Mouse (Mus musculus): ENCODE measurements around the gene 1810062G17Rik. TPM values are rescaled to one million over a fixed set of nuclear protein-coding genes. Genes with fewer than 3 reads are reported as not detected.
A peak's percentile ranks its signal among the peaks of the same experiment; 100 is the strongest.

1810062G17Rik gene
- polyA plus RNA-seq, 1 experiment from 2014 or later = 0.57 TPM

GRCm38 (mm10) chr3:36460717-36461116 lies 15.0 kb upstream of the 1810062G17Rik start:
- H3K9ac ChIP-seq = no peak overlapping the region
- 0 out of 2 replicates have a peak, but pooled peaks cover 3% of the 10 kb centered on the region for H3K36me3 ChIP-seq (replicated peaks)
- no peaks in the 10 kb centered on the region for H3K9me3 ChIP-seq
- 92% methylated on average over 7 of the region's 7 CpGs for WGBS
- H3K4me3 ChIP-seq (replicated peaks) = no peak overlapping the region
- no peaks in the 10 kb centered on the region for H3K4me1 ChIP-seq
- H3K27ac ChIP-seq = no peak overlapping the region
- ATAC-seq (ENCODE audit: low FRiP score) = no peak
- H3K27me3 ChIP-seq = no peaks in the 10 kb centered on the region
- no peak overlapping the region for H3K4me2 ChIP-seq

DNA sequence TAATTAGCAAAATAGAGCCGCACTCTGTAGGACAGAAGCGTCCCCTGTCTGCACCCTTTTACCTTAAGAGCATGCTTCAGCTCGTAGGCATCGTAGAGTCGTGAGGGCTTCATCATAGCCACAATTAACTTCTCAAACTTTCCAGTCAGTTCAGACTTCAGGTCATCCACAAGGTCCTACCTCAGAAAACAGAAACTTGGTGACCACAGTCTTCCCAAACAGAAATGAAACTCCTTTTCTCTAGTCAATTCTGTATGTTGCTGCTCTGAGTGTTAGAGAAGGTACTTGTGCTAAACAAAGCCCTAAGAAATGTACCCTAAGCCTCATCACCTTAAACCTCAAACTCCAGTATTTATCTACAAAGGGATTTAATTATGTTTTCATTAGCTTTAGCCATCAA lies 13.9 kb upstream of the 1810062G17Rik start:
- H3K36me3 ChIP-seq (replicated peaks) = 0 out of 2 replicates have a peak, but pooled peaks cover 3% of the 10 kb centered on the region
- no peaks in the 10 kb centered on the region for H3K27me3 ChIP-seq
- 72% methylated on average over 5 of the region's 5 CpGs for WGBS
- H3K4me3 ChIP-seq (replicated peaks) = no peak overlapping the region
- no peak overlapping the region for H3K9ac ChIP-seq
- H3K9me3 ChIP-seq = no peaks in the 10 kb centered on the region
- H3K4me2 ChIP-seq = no peak overlapping the region
- no peak for ATAC-seq (ENCODE audit: low FRiP score)
- H3K27ac ChIP-seq = no peak overlapping the region
- no peaks in the 10 kb centered on the region for H3K4me1 ChIP-seq

DNA sequence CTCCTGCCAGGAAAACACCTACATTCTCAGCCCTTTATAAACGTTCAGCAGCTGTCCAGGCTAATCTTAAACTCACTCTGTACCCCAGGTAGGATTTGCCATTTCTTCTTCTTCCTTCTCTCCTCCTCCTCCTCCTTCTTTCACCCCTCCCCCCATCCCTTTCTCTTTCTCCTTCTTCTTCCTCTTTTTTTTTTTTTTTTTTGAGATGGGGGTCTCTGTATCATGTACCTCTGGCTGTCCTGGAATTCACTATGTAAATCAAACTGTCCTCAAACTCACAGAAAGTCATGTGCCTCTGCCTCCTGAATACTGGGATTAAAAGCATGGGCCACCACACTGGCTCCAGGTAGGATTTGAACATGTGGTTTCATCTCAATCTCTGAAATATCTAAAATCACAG lies 13.4 kb upstream of the 1810062G17Rik start:
- H3K27me3 ChIP-seq = no peaks in the 10 kb centered on the region
- H3K36me3 ChIP-seq (replicated peaks) = 0 out of 2 replicates have a peak, but pooled peaks cover 3% of the 10 kb centered on the region
- H3K9ac ChIP-seq = no peak overlapping the region
- H3K9me3 ChIP-seq = no peaks in the 10 kb centered on the region
- H3K4me3 ChIP-seq (replicated peaks) = no peak overlapping the region
- ATAC-seq (ENCODE audit: low FRiP score) = no peak
- 17% methylated on average over 1 of the region's 1 CpGs for WGBS
- H3K27ac ChIP-seq = no peak overlapping the region
- no peak overlapping the region for H3K4me2 ChIP-seq
- no peaks in the 10 kb centered on the region for H3K4me1 ChIP-seq

DNA sequence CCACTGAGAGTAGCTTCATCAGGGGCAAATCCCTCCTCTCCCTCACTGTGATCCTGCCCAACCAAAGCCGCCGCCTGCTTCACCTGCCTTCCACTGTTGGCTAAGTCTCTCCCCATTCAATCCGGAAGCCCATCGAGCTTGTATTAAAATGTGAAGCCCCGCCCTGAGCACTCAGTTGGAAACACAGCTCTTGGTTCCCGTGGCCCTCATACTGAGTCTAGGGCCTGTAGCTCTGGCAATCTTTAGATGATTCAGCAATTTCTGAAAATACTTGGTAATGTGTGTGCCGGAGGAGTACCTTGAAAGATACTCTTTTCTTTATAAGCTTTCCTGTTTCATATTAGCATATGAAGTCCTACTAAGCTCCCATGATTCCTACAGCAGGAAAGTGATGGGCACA lies 10.2 kb upstream of the 1810062G17Rik start:
- ATAC-seq (ENCODE audit: low FRiP score) = no peak
- H3K4me2 ChIP-seq = no peak overlapping the region
- no peak overlapping the region for H3K9ac ChIP-seq
- no peak overlapping the region for H3K27ac ChIP-seq
- H3K27me3 ChIP-seq = no peaks in the 10 kb centered on the region
- H3K36me3 ChIP-seq (replicated peaks) = no peaks in the 10 kb centered on the region
- 61% methylated on average over 7 of the region's 7 CpGs for WGBS
- no peaks in the 10 kb centered on the region for H3K9me3 ChIP-seq
- no peak overlapping the region for H3K4me3 ChIP-seq (replicated peaks)
- H3K4me1 ChIP-seq = no peaks in the 10 kb centered on the region

GRCm38 (mm10) chr3:36467632-36468031 lies 8.1 kb upstream of the 1810062G17Rik start:
- whole genome bisulfite sequencing = 90% methylated on average over 7 of the region's 7 CpGs
- ATAC-seq (ENCODE audit: low FRiP score) = no peak

GRCm38 (mm10) chr3:36468871-36469270 lies 6.9 kb upstream of the 1810062G17Rik start:
- H3K4me3 ChIP-seq (replicated peaks) = no peak overlapping the region
- no peaks in the 10 kb centered on the region for H3K4me1 ChIP-seq
- no peak for ATAC-seq (ENCODE audit: low FRiP score)
- no peaks in the 10 kb centered on the region for H3K36me3 ChIP-seq (replicated peaks)
- no peak overlapping the region for H3K4me2 ChIP-seq
- H3K27ac ChIP-seq = no peak overlapping the region
- 57% methylated on average over 2 of the region's 2 CpGs for WGBS
- H3K9ac ChIP-seq = no peak overlapping the region
- no peaks in the 10 kb centered on the region for H3K9me3 ChIP-seq
- H3K27me3 ChIP-seq = no peaks in the 10 kb centered on the region

More at GRCm38 (mm10) chr3:36467632-36468031, 8.1 kb upstream of the 1810062G17Rik start:
- H3K36me3 ChIP-seq (replicated peaks) = no peaks in the 10 kb centered on the region
- no peak overlapping the region for H3K27ac ChIP-seq
- no peak overlapping the region for H3K4me3 ChIP-seq (replicated peaks)
- H3K9me3 ChIP-seq = no peaks in the 10 kb centered on the region
- no peak overlapping the region for H3K9ac ChIP-seq
- no peaks in the 10 kb centered on the region for H3K27me3 ChIP-seq
- H3K4me2 ChIP-seq = no peak overlapping the region
- H3K4me1 ChIP-seq = no peaks in the 10 kb centered on the region

GRCm38 (mm10) chr3:36471856-36472255 lies 3.9 kb upstream of the 1810062G17Rik start:
- 83% methylated on average over 4 of the region's 4 CpGs for WGBS

DNA sequence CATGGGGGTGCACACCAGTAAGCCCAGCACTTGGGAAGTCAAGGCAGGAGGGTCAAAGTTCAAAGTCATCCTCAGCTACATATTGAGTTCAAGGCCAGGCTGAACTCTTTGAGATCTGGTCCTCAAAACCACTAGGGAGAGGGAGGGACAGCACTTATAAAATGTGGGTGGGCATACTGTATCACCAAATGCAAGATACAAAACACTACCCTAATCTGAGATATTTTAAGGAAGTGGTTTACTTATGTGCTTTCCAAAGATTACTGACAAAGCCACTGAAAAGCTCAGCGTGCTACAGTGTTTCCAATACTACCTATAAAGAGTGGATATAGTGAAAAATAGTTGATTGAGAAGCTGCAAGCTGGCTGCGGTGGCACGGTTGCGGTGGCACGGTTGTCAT lies 2.5 kb upstream of the 1810062G17Rik start:
- Histone ChIP-seq H3K9ac (no peak overlapping the region), H3K27me3 (no peaks in the 10 kb centered on the region; the same call in 1 of the 2 replicates), H3K27ac (no peak overlapping the region), H3K36me3 (replicated peaks) (no peaks in the 10 kb centered on the region), H3K4me2 (no peak overlapping the region), H3K4me1 (peaks cover 15% of the 10 kb centered on the region), H3K4me3 (replicated peaks) (no peak overlapping the region), H3K9me3 (no peaks in the 10 kb centered on the region)
- ATAC-seq (ENCODE audit: low FRiP score) = no peak
- 92% methylated on average over 5 of the region's 5 CpGs for WGBS

More at GRCm38 (mm10) chr3:36471856-36472255, 3.9 kb upstream of the 1810062G17Rik start:
- Histone ChIP-seq H3K27me3 (no peaks in the 10 kb centered on the region; the same call in 1 of the 2 replicates), H3K9ac (no peak overlapping the region), H3K4me1 (peaks cover 15% of the 10 kb centered on the region), H3K9me3 (no peaks in the 10 kb centered on the region), H3K4me3 (replicated peaks) (no peak overlapping the region), H3K27ac (no peak overlapping the region), H3K36me3 (replicated peaks) (no peaks in the 10 kb centered on the region), H3K4me2 (no peak overlapping the region)
- no peak for ATAC-seq (ENCODE audit: low FRiP score)

DNA sequence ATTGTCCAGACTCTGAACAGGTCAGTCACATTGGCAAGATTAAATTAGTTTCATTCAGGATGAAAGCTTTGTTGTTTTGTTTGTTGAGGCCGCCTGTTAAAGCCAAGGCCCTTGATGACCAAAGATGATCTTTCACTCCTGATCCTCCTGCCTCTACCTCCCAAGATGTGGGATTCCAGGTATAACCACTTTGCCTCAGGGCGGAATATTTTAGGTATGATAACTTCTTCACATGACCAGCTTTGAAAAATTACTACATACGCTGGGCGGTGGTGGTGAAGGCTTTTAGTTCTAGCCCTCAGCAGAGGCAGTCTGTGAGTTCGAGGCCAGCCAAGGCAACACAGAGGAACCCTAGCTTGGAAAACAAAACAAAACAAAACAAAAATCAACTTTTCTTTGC lies 1.3 kb upstream of the 1810062G17Rik start:
- no peak overlapping the region for H3K4me3 ChIP-seq (replicated peaks)
- H3K9ac ChIP-seq = no peak overlapping the region
- no peak overlapping the region for H3K27ac ChIP-seq
- no peaks in the 10 kb centered on the region; the same call in 1 of the 2 replicates for H3K27me3 ChIP-seq
- H3K36me3 ChIP-seq (replicated peaks) = no peaks in the 10 kb centered on the region
- peak overlapping the region; percentile 70 for H3K4me2 ChIP-seq
- 77% methylated on average over 5 of the region's 5 CpGs for WGBS
- ATAC-seq (ENCODE audit: low FRiP score) = no peak
- peaks cover 22% of the 10 kb centered on the region for H3K4me1 ChIP-seq
- no peaks in the 10 kb centered on the region for H3K9me3 ChIP-seq

- H3K27ac ChIP-seq = peak overlapping the region; percentile 1; the same call in 1 of the 2 replicates
- WGBS = 3% methylated on average over 24 of the region's 24 CpGs
Measured at GRCm38 (mm10) chr3:36474938-36475483, 726 bp upstream of the 1810062G17Rik start.

GRCm38 (mm10) chr3:36476261-36477155 lies 771 bp downstream of the 1810062G17Rik start:
- no peaks in the 10 kb centered on the region for H3K36me3 ChIP-seq (replicated peaks)
- no peak overlapping the region for H3K27ac ChIP-seq
- WGBS = 37% methylated on average over 20 of the region's 20 CpGs
- no peak for ATAC-seq (ENCODE audit: low FRiP score)
- H3K9me3 ChIP-seq = no peaks in the 10 kb centered on the region
- peaks cover 27% of the 10 kb centered on the region for H3K4me1 ChIP-seq
- no peaks in the 10 kb centered on the region; the same call in 1 of the 2 replicates for H3K27me3 ChIP-seq
- H3K4me2 ChIP-seq = peak overlapping the region; percentile 70
- H3K9ac ChIP-seq = peak overlapping the region; percentile 58
- H3K4me3 ChIP-seq (replicated peaks) = peak overlapping the region; percentile 53

More at GRCm38 (mm10) chr3:36474938-36475483, 726 bp upstream of the 1810062G17Rik start:
- no peaks in the 10 kb centered on the region; the same call in 1 of the 2 replicates for H3K27me3 ChIP-seq
- peaks cover 22% of the 10 kb centered on the region for H3K4me1 ChIP-seq
- H3K4me2 ChIP-seq = peak overlapping the region; percentile 70
- H3K9me3 ChIP-seq = no peaks in the 10 kb centered on the region
- peak overlapping the region; percentile 53 for H3K4me3 ChIP-seq (replicated peaks)
- H3K9ac ChIP-seq = peak overlapping the region; percentile 58
- ATAC-seq (ENCODE audit: low FRiP score) = peak; percentile 49
- H3K36me3 ChIP-seq (replicated peaks) = no peaks in the 10 kb centered on the region

DNA sequence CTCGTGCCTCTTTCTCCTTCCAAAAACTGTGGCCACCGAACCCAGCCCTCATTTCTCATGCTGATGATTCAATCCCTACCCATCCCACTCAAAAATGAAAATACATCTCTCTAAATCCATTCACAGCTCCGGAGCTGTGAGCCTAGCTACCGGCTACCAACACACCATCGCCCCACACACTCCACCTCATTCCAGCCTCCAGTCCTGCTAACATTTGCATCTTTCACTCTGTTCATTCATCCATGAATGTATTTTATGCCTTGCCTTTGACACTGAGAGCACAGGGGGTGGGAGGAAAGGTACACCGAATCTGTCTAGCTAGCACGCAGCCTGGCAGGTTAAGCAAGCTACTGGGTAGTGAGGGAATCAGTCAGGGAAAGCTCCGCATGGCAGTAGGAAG lies 3.0 kb downstream of the 1810062G17Rik start:
- no peak overlapping the region for H3K9ac ChIP-seq
- H3K9me3 ChIP-seq = no peaks in the 10 kb centered on the region
- H3K4me2 ChIP-seq = no peak overlapping the region
- no peak overlapping the region for H3K27ac ChIP-seq
- H3K27me3 ChIP-seq = no peaks in the 10 kb centered on the region; the same call in 1 of the 2 replicates
- H3K36me3 ChIP-seq (replicated peaks) = no peaks in the 10 kb centered on the region
- no peak for ATAC-seq (ENCODE audit: low FRiP score)
- peaks cover 41% of the 10 kb centered on the region for H3K4me1 ChIP-seq
- H3K4me3 ChIP-seq (replicated peaks) = no peak overlapping the region
- WGBS = 47% methylated on average over 8 of the region's 8 CpGs

Measured in forebrain, embryonic 12.5 days (tissue).